Mouse (Mus musculus) thymus, postnatal 4 days (tissue): Measurements from ENCODE around the gene Klf4.

Experiments
- DNase-seq: peaks from one replicate; pipeline ENCODE4 v3.0.0; 2021

Gene Klf4

GRCm38 (mm10) chr4:55532407-55533195 is at the start of gene Klf4:
TSS of gene Klf4 (minus strand) at chr4:55532466.
- peak; percentile 97 for DNase-seq

- DNase-seq: no peak
Observed at GRCm38 (mm10) chr4:55571432-55571831, 39.2 kb upstream of the Klf4 start.

DNA sequence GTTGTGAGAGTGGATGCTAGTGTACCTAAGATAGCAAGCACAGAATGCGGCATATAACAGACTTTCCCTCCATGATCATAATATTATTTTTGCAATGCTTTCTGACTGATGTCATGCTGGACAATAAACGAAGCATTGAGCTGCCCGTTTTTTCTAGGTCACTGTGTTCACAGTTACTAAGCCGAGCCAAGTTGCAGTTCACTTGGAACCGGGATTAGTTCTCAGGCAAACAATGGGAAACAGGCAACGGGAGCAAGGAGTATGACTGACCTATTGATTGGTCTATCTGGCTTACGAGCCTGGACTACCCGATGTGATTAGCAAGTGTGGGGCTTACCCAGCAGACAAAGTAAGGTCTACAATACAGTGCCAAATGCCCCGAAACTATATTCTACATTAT is 35.7 kb upstream of the Klf4 start:
- DNase-seq: no peak

DNA sequence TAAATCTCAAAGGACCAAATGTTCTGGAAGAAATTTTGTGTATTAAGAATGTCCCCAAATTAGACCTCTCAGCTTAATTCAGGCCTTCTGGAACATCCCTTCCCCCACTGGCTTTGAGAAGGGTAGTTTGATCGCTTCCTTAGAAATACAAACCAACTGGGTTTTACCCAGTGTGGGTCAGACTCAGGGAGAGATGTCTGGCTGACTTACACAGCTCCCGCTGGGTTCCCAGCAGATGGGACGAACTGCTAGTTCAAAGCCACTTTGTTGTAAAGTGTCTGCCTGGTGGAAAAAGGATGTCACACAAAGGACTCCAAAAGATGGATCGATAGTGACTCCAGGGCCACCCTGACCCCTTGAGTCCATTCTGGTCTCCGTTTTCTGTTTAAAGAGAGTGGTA is 35.3 kb upstream of the Klf4 start:
- no peak for DNase-seq

GRCm38 (mm10) chr4:55564317-55564716 is 32.1 kb upstream of the Klf4 start:
- DNase-seq: no peak

DNA sequence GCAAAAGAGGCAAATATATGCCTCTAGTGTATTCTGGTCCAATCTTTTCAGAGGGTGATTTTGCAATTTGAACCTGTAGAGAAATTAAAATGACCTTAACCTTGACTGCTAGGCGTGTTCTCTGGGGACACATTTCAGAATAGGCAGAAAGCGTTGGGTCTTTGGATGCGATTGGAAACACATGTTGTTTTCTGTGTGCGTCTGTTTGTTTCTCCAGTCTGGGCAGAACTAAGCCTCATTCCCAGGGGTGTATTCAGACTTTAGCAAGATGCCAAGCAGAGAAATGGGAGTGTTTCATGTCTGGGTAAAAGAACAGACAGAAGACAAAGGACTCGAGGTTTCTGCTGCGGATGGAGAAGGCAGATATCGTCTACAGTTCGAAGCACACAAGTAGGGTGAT is 30.8 kb upstream of the Klf4 start:
- no peak for DNase-seq

DNA sequence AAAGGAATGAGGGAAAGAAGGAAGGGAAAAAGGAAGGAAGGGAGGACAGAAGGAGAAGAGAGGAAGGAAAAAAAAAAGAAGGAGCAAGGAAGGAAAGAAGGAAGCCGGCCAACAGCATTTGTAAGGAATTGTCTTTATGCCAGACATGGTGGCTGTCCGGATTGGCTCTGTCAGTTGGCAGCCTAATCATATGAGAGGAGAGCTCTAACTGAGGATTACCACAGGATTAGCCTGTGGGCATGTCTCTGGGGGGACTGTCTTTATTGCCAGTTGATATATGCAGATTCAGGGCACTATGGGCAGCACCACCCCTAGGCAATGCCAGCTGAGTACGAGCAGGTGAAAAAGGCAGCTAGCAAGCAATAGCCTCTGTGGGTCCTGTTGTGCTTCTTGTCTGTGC is 29.8 kb upstream of the Klf4 start:
- no peak for DNase-seq

DNA sequence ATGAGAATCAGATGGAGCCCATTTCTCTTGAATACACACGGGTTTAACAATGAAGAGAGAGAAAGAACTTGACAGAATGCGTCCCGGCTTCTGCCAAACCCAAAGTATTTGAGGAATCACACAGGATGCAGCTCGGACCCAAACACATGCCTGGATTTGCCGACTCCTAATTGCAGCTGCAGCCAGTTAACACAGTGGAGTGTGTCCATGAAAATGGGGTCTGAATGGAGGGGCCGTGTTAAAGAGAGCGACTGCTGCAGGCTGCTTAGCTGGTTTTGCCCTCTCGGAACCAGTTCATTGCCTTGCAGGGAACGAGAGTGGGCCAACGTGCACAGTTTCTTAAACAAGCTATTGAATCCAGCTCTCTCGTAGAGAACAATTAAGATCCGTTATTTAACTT is 14.6 kb upstream of the Klf4 start:
- DNase-seq: no peak

DNA sequence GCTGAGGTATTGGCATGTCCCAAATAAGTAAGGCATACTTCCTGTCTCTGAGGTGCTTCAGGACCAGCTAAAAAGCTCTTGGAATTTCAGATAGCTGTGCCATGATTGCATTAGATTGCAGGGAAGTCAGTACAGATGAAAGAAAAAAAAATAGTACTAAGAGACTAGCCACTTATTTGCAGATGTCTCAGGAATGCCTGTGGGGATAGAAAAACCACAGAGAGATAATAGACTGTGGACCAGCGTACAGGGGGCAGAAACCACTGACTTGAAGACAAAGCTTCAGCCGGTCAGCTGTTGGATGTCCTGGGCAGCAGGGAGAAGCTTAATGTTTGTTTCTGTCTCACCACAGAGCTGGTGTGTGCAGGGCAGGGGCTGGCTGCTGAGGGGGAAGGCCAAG is 10.5 kb upstream of the Klf4 start:
- no peak for DNase-seq

- DNase-seq: no peak
Observed at GRCm38 (mm10) chr4:55541654-55542053, 9.4 kb upstream of the Klf4 start.

- DNase-seq: no peak
Observed at GRCm38 (mm10) chr4:55541221-55541620, 9.0 kb upstream of the Klf4 start.

- no peak for DNase-seq
Observed at GRCm38 (mm10) chr4:55535012-55535411, 2.7 kb upstream of the Klf4 start.

DNA sequence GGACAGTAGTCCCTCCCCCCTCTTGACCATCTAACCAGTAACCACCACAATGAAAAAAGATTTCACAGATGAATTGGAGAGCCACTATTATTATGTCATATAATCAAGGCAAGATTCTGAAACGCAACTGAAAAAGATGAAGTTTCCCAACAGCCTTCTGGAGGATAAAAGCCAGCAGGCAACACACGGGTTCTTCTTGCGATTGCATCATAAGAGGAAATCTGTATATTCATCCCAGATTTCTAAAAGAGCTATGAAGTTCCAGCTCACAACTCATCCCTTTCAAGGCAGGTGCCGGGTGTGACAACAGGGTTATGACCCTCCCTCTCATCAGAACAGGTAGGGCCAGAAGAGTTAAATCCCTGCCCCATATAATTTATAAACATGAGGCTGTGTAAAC is 2.2 kb upstream of the Klf4 start:
- no peak for DNase-seq

DNA sequence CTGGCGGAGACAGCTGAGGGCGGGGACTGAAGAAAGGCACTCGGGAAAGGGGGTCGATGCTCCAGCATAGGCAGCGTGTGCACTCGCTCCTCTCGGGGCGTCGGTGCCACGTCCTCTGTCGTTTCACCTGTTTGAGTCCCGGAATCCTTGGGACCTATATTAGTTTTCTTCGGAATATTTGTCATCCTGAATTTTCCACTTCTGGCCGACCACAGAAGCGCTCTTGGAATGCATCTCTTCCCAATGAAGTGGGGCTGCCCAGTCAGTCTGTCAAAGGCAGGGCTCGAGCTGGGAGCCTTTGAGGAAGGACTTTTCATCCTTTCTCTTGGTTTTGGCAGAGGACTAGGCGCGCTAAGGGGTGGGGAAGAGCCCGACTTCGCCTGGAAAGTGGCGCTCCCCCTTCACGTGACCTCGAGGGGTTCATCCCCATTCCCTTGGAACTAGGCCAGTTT is 1.6 kb upstream of the Klf4 start:
- DNase-seq: peak; percentile 35

DNA sequence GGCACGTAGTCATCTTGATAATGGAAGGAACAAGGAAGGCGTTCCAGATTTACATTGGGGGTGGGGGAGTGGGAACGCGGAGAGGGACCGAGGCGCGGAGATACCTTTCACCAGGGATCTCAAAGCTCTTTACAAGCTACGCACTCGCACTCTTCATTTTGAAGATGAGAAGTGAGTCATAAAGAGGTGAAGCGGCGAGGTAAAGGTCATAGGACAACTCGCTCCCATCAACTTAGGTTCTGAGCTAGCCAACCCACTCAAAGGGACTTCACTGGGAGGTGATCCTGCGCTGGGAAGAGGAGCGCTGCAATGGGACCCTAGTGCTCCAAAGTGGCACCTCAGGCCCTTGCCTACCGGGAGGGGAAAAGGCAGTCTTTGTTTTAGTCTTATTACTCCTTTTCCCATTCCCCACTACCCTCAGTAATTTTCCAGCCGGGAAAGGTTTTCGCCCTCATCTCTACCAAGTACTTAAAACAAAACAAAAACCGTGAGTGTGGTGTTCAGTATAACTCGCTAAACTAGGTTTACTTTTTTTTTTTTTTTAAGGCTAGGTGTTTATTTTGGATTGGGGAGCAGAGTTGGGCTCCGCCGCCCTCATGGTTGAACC is 1.0 kb upstream of the Klf4 start:
- no peak for DNase-seq

DNA sequence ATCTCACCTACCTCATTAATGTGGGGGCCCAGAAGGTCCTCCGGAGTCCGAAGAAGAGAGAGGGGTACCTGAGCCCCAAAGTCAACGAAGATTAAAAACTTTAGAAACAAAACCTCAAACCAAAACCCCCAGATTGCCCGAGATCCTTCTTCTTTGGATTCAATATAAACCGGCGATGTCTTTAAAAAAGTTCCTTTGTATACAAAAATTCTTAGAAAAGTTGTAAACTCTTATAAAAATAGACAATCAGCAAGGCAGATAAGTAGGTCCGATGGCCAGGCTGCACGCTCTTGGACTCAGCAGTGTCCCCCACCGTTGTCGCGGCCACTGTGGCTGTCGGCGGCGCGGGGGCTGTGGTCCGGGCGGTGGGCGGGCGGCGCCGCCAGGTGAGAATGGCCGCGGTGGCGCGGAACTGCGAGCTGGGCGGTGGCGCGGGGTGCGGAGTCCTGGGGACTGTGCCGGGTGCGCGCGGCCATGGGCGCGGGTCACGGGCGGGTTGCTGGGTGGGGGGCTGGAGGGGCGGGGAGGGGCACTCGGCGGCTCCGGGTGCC is 335 bp downstream of the Klf4 start:
- no peak for DNase-seq

- peak; percentile 58 for DNase-seq
Observed at GRCm38 (mm10) chr4:55531096-55531855, 990 bp downstream of the Klf4 start.

GRCm38 (mm10) chr4:55530731-55531095 is 1.6 kb downstream of the Klf4 start:
- peak; percentile 38 for DNase-seq

GRCm38 (mm10) chr4:55530236-55530635 is 2.0 kb downstream of the Klf4 start:
- DNase-seq: peak; percentile 45

- DNase-seq: no peak
Observed at GRCm38 (mm10) chr4:55528404-55528803, 3.9 kb downstream of the Klf4 start.

DNA sequence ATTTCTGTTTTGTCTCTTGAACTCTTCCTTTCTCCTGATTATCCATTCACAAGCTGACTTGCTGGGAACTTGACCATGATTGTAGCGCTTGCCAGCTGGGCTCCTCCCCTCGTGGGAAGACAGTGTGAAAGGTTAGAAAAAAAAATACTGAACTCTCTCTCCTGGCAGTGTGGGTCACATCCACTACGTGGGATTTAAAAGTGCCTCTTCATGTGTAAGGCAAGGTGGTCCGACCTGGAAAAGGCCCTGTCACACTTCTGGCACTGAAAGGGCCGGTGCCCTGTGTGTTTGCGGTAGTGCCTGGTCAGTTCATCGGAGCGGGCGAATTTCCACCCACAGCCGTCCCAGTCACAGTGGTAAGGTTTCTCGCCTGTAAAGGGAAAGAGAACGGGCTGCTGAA is 4.3 kb downstream of the Klf4 start:
- no peak for DNase-seq

DNA sequence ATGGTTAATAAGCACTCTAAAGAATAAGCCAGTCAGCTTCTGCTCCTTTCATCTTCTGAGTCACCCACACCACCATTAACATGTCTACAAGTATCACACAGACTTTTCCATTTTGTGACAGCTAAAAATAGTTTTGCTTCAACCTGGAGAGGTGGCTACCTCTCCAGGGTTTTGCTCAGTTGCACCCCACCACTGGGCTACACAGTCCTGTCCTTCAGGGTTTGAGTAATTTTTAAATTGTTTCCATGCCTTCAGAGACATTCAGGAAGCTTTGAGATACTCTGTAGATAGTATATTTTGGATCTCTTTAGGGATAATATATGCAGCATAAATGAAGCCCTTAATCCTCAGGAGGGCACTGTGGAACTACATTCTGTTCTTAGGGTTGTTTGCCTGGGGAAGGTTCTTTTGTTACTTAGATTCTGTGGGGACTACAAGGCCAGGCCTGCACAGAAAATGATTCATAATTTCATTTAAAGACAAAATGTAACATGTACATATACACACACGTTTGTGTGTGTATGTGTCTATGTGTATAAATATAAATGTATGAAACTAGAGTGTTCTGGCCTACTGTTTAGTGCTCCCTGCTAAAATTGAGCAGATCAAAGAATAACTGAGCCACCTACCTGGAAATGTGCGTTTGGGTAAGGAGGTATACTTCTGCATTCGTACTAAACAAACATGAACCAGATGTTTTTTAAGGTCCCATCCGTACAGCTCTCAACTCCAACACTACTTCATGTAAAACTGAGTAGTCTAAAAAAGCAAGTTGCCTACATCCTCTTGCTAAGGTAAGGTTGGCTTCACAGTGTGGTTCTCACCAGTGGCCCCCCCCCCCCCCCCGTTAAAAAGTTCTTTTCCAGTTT is 5.8 kb downstream of the Klf4 start:
- no peak for DNase-seq

GRCm38 (mm10) chr4:55523921-55524320 is 8.3 kb downstream of the Klf4 start:
- no peak for DNase-seq
